Mouse (Mus musculus) liver, embryonic 13.5 days (tissue): ENCODE data around the gene Mrps26. TPM values are rescaled to one million over a fixed set of nuclear protein-coding genes. Genes with fewer than 3 reads are reported as not detected.

Experiments used
- ATAC-seq: fragments of 200-750 bp; cut with Nextera tagmentation; 2 replicates; pipeline ENCODE4 v1.8.0; 2017; ENCODE audit warnings: low read depth, mild to moderate bottlenecking, moderate number of reproducible peaks, moderate library complexity
- DNase-seq: peaks from one replicate; pipeline ENCODE4 v3.0.0; 2022
- H3K27ac ChIP-seq: fragments of 300-500 bp; sonication (generic); 2 replicates; pipeline ENCODE4 v1.5.1; 2015; ENCODE audit warnings: moderate library complexity, mild to moderate bottlenecking, inconsistent platforms
- H3K27me3 ChIP-seq: fragments of 300-500 bp; sonication (generic); 2 replicates; pipeline ENCODE4 v1.6.1; 2015; ENCODE audit warnings: mild to moderate bottlenecking, inconsistent platforms
- H3K36me3 ChIP-seq: fragments of 300-500 bp; sonication (generic); 2 replicates; pipeline ENCODE4 v1.6.1; 2015; ENCODE audit warnings: mild to moderate bottlenecking, inconsistent platforms
- H3K4me1 ChIP-seq: fragments of 300-500 bp; sonication (generic); replicated peaks from 2 replicates; pipeline ENCODE4 v1.6.1; 2015; ENCODE audit warnings: inconsistent platforms
- H3K4me2 ChIP-seq: fragments of 300-500 bp; sonication (generic); 2 replicates; pipeline ENCODE4 v1.6.1; 2015; ENCODE audit warnings: inconsistent platforms, mild to moderate bottlenecking, moderate library complexity
- H3K4me3 ChIP-seq: fragments of 300-500 bp; sonication (generic); replicated peaks from 2 replicates; pipeline ENCODE4 v1.5.1; 2015; ENCODE audit warnings: mild to moderate bottlenecking, inconsistent platforms
- H3K9ac ChIP-seq: fragments of 300-500 bp; sonication (generic); 2 replicates; pipeline ENCODE4 v1.6.1; 2015; ENCODE audit warnings: mild to moderate bottlenecking, inconsistent platforms
- H3K9me3 ChIP-seq: fragments of 300-500 bp; sonication (generic); replicated peaks from 2 replicates; pipeline ENCODE4 v1.6.1; 2016; ENCODE audit warnings: inconsistent platforms
- WGBS: fragments of 180-500 bp; shearing (Covaris S2); methylation state at CpG from one replicate; pipeline ENCODE4 v1.1.7; 2015; ENCODE audit not compliant: insufficient replicate concordance; 5-methylcytosine and 5-hydroxymethylcytosine counted together
- microRNA-seq: library from miRNA; unstranded; fragments of <30 nt; microRNA quantifications from one replicate; pipeline ENCODE4, GENCODE M21; 2016
- polyA plus RNA-seq: library from polyadenylated mRNA; unstranded; fragments of >200 nt; fragmentation: Nextera tagmentation; extraction: Ambion mirVana; gene quantifications from 2 replicates; pipeline ENCODE4 v1.2.1, GENCODE M21; 2015

Gene Mrps26
- polyA plus RNA-seq, 1 experiment from 2014 or later, result 68.3 TPM

GRCm38 (mm10) chr2:130589761-130590160 lies 26.2 kb downstream of the Mrps26 start:
- peaks cover under 1% of the 10 kb centered on the region; the same call in 1 of the 2 replicates for H3K27me3 ChIP-seq
- H3K4me3 ChIP-seq, result no peak overlapping the region
- H3K4me2 ChIP-seq, result no peak overlapping the region
- WGBS, result 77% methylated on average over 2 of the region's 2 CpGs
- ATAC-seq (no peak), DNase-seq (no peak)
- H3K27ac ChIP-seq, result no peak overlapping the region
- no peaks in the 10 kb centered on the region for H3K4me1 ChIP-seq
- peaks cover 19% of the 10 kb centered on the region for H3K36me3 ChIP-seq
- H3K9ac ChIP-seq, result no peak overlapping the region
- no peaks in the 10 kb centered on the region for H3K9me3 ChIP-seq

- no peak overlapping the region for H3K9ac ChIP-seq
- DNase-seq (no peak), ATAC-seq (no peak)
- H3K4me1 ChIP-seq, result peaks cover 6% of the 10 kb centered on the region; the same call in 1 of the 2 replicates
- H3K27me3 ChIP-seq, result no peaks in the 10 kb centered on the region
- peaks cover 28% of the 10 kb centered on the region for H3K36me3 ChIP-seq
- no peak overlapping the region for H3K4me2 ChIP-seq
- no peak overlapping the region for H3K27ac ChIP-seq
- 73% methylated on average over 2 of the region's 2 CpGs for WGBS
- H3K9me3 ChIP-seq, result no peaks in the 10 kb centered on the region
- no peak overlapping the region for H3K4me3 ChIP-seq
Observed at GRCm38 (mm10) chr2:130591016-130591415, 27.5 kb downstream of the Mrps26 start.

GRCm38 (mm10) chr2:130595596-130595995 lies 32.1 kb downstream of the Mrps26 start:
- 42% methylated on average over 1 of the region's 1 CpGs for WGBS
- H3K9ac ChIP-seq, result no peak overlapping the region
- no peak overlapping the region for H3K4me2 ChIP-seq
- peaks cover 62% of the 10 kb centered on the region for H3K36me3 ChIP-seq
- H3K4me1 ChIP-seq, result peaks cover 22% of the 10 kb centered on the region
- peak; percentile 18; the same call in 1 of the 2 replicates for ATAC-seq
- no peak overlapping the region for H3K4me3 ChIP-seq
- no peaks in the 10 kb centered on the region for H3K27me3 ChIP-seq
- DNase-seq, result no peak
- H3K9me3 ChIP-seq, result no peaks in the 10 kb centered on the region
- H3K27ac ChIP-seq, result no peak overlapping the region

DNA sequence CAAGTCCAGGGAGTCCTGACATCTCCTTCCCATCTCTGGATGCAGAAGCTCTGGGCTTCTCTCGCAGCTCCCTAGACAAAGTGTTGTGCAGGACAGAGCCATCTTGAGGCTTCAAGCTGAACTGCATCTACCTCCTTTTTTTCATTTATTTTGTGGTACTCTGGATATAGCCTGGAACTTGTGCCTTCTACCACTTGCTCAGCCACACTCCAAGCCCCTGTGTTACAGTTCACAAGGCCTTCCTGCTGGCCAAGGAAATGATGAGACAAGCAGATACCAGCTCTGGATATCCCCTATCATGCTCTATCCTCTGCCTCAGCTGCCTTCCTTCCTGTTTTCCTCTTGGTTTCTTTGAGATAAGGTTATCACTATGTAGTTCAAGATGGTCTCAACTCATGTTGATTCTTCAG lies 34.1 kb downstream of the Mrps26 start:
- Histone ChIP-seq H3K4me2 (no peak overlapping the region), H3K9me3 (no peaks in the 10 kb centered on the region), H3K4me3 (no peak overlapping the region), H3K4me1 (peaks cover 22% of the 10 kb centered on the region), H3K27ac (no peak overlapping the region), H3K36me3 (peaks cover 64% of the 10 kb centered on the region), H3K9ac (no peak overlapping the region), H3K27me3 (no peaks in the 10 kb centered on the region)
- DNase-seq, result peak; percentile 16
- peak; percentile 39 for ATAC-seq
- 20% methylated on average over 1 of the region's 1 CpGs for WGBS

- WGBS, result 55% methylated on average over 3 of the region's 3 CpGs
- no peaks in the 10 kb centered on the region for H3K27me3 ChIP-seq
- no peak overlapping the region for H3K4me2 ChIP-seq
- H3K36me3 ChIP-seq, result peaks cover 72% of the 10 kb centered on the region
- H3K9ac ChIP-seq, result no peak overlapping the region
- no peaks in the 10 kb centered on the region for H3K9me3 ChIP-seq
- no peak for ATAC-seq
- no peak for DNase-seq
- no peak overlapping the region for H3K4me3 ChIP-seq
- peaks cover 22% of the 10 kb centered on the region for H3K4me1 ChIP-seq
- H3K27ac ChIP-seq, result no peak overlapping the region
Observed at GRCm38 (mm10) chr2:130598399-130598798, 34.9 kb downstream of the Mrps26 start.

DNA sequence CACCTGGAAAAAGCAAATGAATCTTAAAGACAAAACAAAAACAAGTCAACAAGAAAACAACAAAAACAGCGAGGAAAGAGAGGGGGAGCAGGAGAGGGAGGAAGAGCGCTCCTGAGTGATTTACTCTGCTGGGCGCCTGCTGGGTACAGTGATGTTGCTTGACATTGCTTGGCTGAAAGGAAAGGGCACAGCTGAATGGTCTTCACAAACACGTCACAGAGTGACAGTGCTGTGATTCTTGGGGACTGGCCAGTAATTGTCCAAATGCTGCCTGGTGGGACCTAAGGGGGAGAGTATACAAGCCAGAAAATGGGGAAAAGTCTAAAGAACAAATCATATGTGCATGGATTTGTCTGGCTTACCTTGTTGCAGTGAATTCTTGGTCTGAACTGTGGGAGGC lies 38.7 kb downstream of the Mrps26 start:
- ATAC-seq, result no peak
- no peak for DNase-seq
- WGBS, result 86% methylated on average over 4 of the region's 4 CpGs
- Histone ChIP-seq H3K4me2 (no peak overlapping the region), H3K27ac (no peak overlapping the region), H3K36me3 (peaks cover 67% of the 10 kb centered on the region), H3K9ac (no peak overlapping the region), H3K27me3 (no peaks in the 10 kb centered on the region), H3K9me3 (no peaks in the 10 kb centered on the region), H3K4me3 (no peak overlapping the region), H3K4me1 (peaks cover 19% of the 10 kb centered on the region)

DNA sequence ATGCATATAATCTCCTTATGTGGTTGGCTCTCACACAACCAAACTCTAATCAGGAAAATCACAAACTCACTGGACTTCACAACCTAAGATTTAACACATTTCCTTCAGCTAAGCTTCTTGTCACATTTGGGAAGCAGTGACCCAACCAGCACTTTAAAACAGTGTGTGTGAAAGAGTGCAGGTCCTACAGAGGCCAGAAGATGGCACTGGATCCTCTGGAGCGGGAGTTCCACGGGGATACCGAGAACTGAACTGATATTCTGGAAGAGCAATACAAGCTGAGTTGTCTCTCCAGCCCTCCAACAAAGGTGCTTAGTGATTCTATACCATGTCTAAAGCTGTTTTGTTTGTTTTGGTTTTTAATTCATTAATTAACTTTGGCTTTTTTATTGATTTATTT lies 49.5 kb downstream of the Mrps26 start:
- ATAC-seq (no peak), DNase-seq (no peak)
- Histone ChIP-seq H3K27me3 (no peaks in the 10 kb centered on the region), H3K9ac (no peak overlapping the region), H3K9me3 (no peaks in the 10 kb centered on the region), H3K4me3 (no peak overlapping the region), H3K4me1 (0 out of 2 replicates have a peak, but pooled peaks cover 4% of the 10 kb centered on the region), H3K36me3 (peaks cover 26% of the 10 kb centered on the region), H3K27ac (no peak overlapping the region), H3K4me2 (no peak overlapping the region)
- WGBS, result 50% methylated on average over 3 of the region's 3 CpGs

Small RNAs within 50 kb of the gene (microRNA-seq; reads per million reads assigned to microRNA genes)
- not detected for gene Gm23876

Other genes with a start within 250 kb of the Mrps26 start
- gene Cpxm1, start 166.2 kb upstream of the Mrps26 start, polyA plus RNA-seq, result 5.3 and 7.2 TPM in 2 replicates
- not detected in 2 replicates for gene Gm28372, start 158.5 kb upstream of the Mrps26 start, polyA plus RNA-seq
- gene 1700020A23Rik, start 158.5 kb upstream of the Mrps26 start, polyA plus RNA-seq, result not detected in 2 replicates
- gene Tmem239, start 157.3 kb upstream of the Mrps26 start, polyA plus RNA-seq, result not detected in 2 replicates
- gene Vps16, start 139.4 kb upstream of the Mrps26 start, polyA plus RNA-seq, result 46.0 and 47.3 TPM in 2 replicates
- gene Pced1a, start 139.0 kb upstream of the Mrps26 start, polyA plus RNA-seq, result 3.5 and 3.8 TPM in 2 replicates
- gene Ptpra, start 113.5 kb upstream of the Mrps26 start, polyA plus RNA-seq, result 29.9 and 34.8 TPM in 2 replicates
- not detected in 2 replicates for gene Oxt, start 12.4 kb downstream of the Mrps26 start, polyA plus RNA-seq
- gene Avp, start 18.8 kb downstream of the Mrps26 start, polyA plus RNA-seq, result not detected in 2 replicates
- 12.0 and 16.8 TPM in 2 replicates for gene Fastkd5, start 66.3 kb downstream of the Mrps26 start, polyA plus RNA-seq
- gene Ubox5, start 66.3 kb downstream of the Mrps26 start, polyA plus RNA-seq, result 6.2 and 6.5 TPM in 2 replicates
- 0.95 and 1.3 TPM in 2 replicates for gene Lzts3, start 79.1 kb downstream of the Mrps26 start, polyA plus RNA-seq
- gene Ddrgk1, start 100.9 kb downstream of the Mrps26 start, polyA plus RNA-seq, result 41.7 and 43.6 TPM in 2 replicates
- gene Itpa, start 103.9 kb downstream of the Mrps26 start, polyA plus RNA-seq, result 66.5 and 78.5 TPM in 2 replicates
- 0.07 and 0.14 TPM in 2 replicates for gene Slc4a11, start 133.8 kb downstream of the Mrps26 start, polyA plus RNA-seq